31 mouse cellular contexts compared by ENCODE assay signal in the genomic region with DNA sequence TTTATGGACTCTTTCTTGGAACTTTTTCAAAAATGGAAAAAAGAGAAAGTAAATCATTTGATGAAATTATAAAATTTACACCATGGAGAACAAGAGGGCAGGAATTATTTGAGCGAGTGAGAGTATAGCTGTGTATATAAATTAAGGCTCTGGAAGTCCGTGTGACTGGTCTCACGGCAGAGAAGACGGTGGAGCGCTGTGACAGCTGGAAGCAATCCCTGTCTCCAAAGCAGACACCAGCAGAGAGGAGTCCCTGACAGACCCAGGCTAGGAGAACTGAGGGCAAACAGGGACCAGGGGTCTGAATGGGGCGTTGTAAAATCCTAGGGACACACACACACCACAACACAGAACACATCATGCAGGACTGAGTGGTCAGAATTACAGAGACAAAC. TPM values are rescaled to one million over a fixed set of nuclear protein-coding genes. Genes with fewer than 3 reads are reported as not detected.
DNase-seq lines count a peak whose midpoint lies in the region; ATAC-seq and TF ChIP-seq lines count a peak whose summit lies in the region.
"Had no signal": no experiment of that assay in that cellular context is flagged by ENCODE, and none has a peak within 500 bp of the region (broad histone marks: within the 10 kb centered on the region; RNA-seq: fewer than 3 reads in every experiment).

No protein-coding gene starts in this region.

- peaks cover 4% of the 10 kb centered on the region; the same call in 1 of the 2 replicates for H3K36me3 ChIP-seq in intestine, postnatal 0 days (ENCODE audit: control insufficient read depth, insufficient read depth)
- H3K36me3 ChIP-seq in intestine, embryonic 16.5 days (ENCODE audit: control insufficient read depth, insufficient read depth, low read length), result peaks cover 5% of the 10 kb centered on the region; the same call in 1 of the 2 replicates
- H3K36me3 ChIP-seq in lung, embryonic 16.5 days (ENCODE audit: control insufficient read depth, insufficient read depth, low read length), result no peaks in the 10 kb centered on the region; the same call in 1 of the 2 replicates

- H3K4me1 ChIP-seq in intestine, postnatal 0 days (replicated peaks; ENCODE audit: control insufficient read depth, insufficient read depth, low read length), result no peaks in the 10 kb centered on the region
- 0 out of 2 replicates have a peak, but pooled peaks cover 4% of the 10 kb centered on the region for H3K4me1 ChIP-seq in intestine, embryonic 16.5 days (ENCODE audit: control insufficient read depth, insufficient read depth, low read length)
- H3K4me1 ChIP-seq in lung, embryonic 16.5 days (replicated peaks; ENCODE audit: control insufficient read depth, insufficient read depth, low read length), result no peaks in the 10 kb centered on the region
- H3K4me1 ChIP-seq: embryonic facial prominence, embryonic 15.5 days; hindbrain, embryonic 15.5 days; neural tube, embryonic 12.5 days had no signal

- no peak overlapping the region for H3K4me3 ChIP-seq in intestine, postnatal 0 days (ENCODE audit: low read depth, low read length)
- no peak overlapping the region for H3K4me3 ChIP-seq in intestine, embryonic 16.5 days (ENCODE audit: low read length)
- no peak overlapping the region for H3K4me3 ChIP-seq in lung, embryonic 16.5 days (ENCODE audit: low read length)
- H3K4me3 ChIP-seq: embryonic facial prominence, embryonic 15.5 days; forebrain, embryonic 12.5 days; heart, adult 2 months; heart, embryonic 12.5 days; hindbrain, embryonic 15.5 days; myocyte; neural tube, embryonic 12.5 days had no signal

- TF ChIP-seq CTCF in intestine, postnatal 0 days (IDR thresholded peaks at IDR 0.05; ENCODE audit: low read depth), result no peak

- 73% methylated on average over 6 of the region's 6 CpGs for WGBS in intestine, postnatal 0 days
- WGBS in intestine, embryonic 16.5 days, result 58% methylated on average over 6 of the region's 6 CpGs
- 48% methylated on average over 6 of the region's 6 CpGs for WGBS in lung, embryonic 16.5 days

- no peak for ATAC-seq in intestine, postnatal 0 days
- no peak for ATAC-seq in intestine, embryonic 16.5 days
- ATAC-seq in lung, embryonic 16.5 days (ENCODE audit: low read depth), result 0 out of 2 replicates have a peak, but pooled peaks have one; percentile 28
- ATAC-seq: inflammation-experienced regulatory T-cells, adult 6 months had no signal

- H3K4me2 ChIP-seq in intestine, postnatal 0 days (replicated peaks; ENCODE audit: low read depth), result no peak overlapping the region
- no peak overlapping the region for H3K4me2 ChIP-seq in intestine, embryonic 16.5 days (ENCODE audit: low read depth, low read length)
- no peak overlapping the region for H3K4me2 ChIP-seq in lung, embryonic 16.5 days (ENCODE audit: low read depth, low read length)
- H3K4me2 ChIP-seq: embryonic facial prominence, embryonic 15.5 days; forebrain, embryonic 12.5 days; heart, embryonic 12.5 days; hindbrain, embryonic 15.5 days; midbrain, embryonic 11.5 days; neural tube, embryonic 12.5 days had no signal

- no peak overlapping the region for H3K27ac ChIP-seq in intestine, postnatal 0 days (ENCODE audit: low read depth, low read length)
- no peak overlapping the region for H3K27ac ChIP-seq in intestine, embryonic 16.5 days (ENCODE audit: low read length)
- no peak overlapping the region for H3K27ac ChIP-seq in lung, embryonic 16.5 days (ENCODE audit: low read length)
- H3K27ac ChIP-seq: embryonic facial prominence, embryonic 15.5 days; forebrain, embryonic 12.5 days; heart, adult 2 months; hindbrain, embryonic 15.5 days; neural tube, embryonic 12.5 days; stomach, postnatal 0 days had no signal

- no peaks in the 10 kb centered on the region for H3K9me3 ChIP-seq in intestine, postnatal 0 days (ENCODE audit: control insufficient read depth)
- no peaks in the 10 kb centered on the region for H3K9me3 ChIP-seq in intestine, embryonic 16.5 days (ENCODE audit: control insufficient read depth, low read length)
- H3K9me3 ChIP-seq in lung, embryonic 16.5 days (ENCODE audit: control insufficient read depth, low read length), result no peaks in the 10 kb centered on the region
- H3K9me3 ChIP-seq: embryonic facial prominence, embryonic 15.5 days; forebrain, embryonic 12.5 days; heart, embryonic 12.5 days; hindbrain, embryonic 15.5 days; neural tube, embryonic 12.5 days had no signal

- H3K9ac ChIP-seq in intestine, postnatal 0 days (ENCODE audit: low read depth, low read length), result 0 out of 2 replicates have a peak overlapping the region, but pooled peaks have one; percentile 3
- no peak overlapping the region for H3K9ac ChIP-seq in intestine, embryonic 16.5 days (ENCODE audit: low read depth, low read length)
- no peak overlapping the region for H3K9ac ChIP-seq in lung, embryonic 16.5 days (ENCODE audit: low read length)
- H3K9ac ChIP-seq: embryonic facial prominence, embryonic 15.5 days; forebrain, embryonic 12.5 days; forebrain, postnatal 0 days; heart, embryonic 12.5 days; hindbrain, embryonic 15.5 days; neural tube, embryonic 12.5 days had no signal

- DNase-seq in kidney, postnatal 10 days, result peak; percentile 37
- DNase-seq in kidney, adult 11 months, result no peak
- DNase-seq in lung, adult 18-20 months, result no peak
- no peak for DNase-seq in layer of hippocampus, adult 9-10 months (ENCODE audit: low spot score)
- DNase-seq: adrenal gland, postnatal 36 days; cerebellum, adult 18-20 months; cerebellum, postnatal 10 days; forebrain, postnatal 0 days; heart, adult 2 months; heart, postnatal 4 days; layer of hippocampus, adult 9-11 months; lung, postnatal 14 days; right cerebral cortex, postnatal 4 days; thymus, adult 18-20 months; thymus, postnatal 25 days had no signal

- H3K27me3 ChIP-seq in intestine, postnatal 0 days (replicated peaks; ENCODE audit: control insufficient read depth, insufficient read depth, low read length), result no peaks in the 10 kb centered on the region
- no peaks in the 10 kb centered on the region for H3K27me3 ChIP-seq in intestine, embryonic 16.5 days (replicated peaks; ENCODE audit: control insufficient read depth, insufficient read depth, low read length)
- no peaks in the 10 kb centered on the region for H3K27me3 ChIP-seq in lung, embryonic 16.5 days (ENCODE audit: control insufficient read depth, insufficient read depth, low read depth, low read length)
- H3K27me3 ChIP-seq: embryonic facial prominence, embryonic 15.5 days; forebrain, embryonic 12.5 days; heart, embryonic 12.5 days; hindbrain, embryonic 15.5 days; neural tube, embryonic 12.5 days had no signal

RNA-seq across cellular contexts. Expression of gene Cort, which starts 0.5 kb away (rescaled TPM):
- not detected in 2 replicates for polyA plus RNA-seq in intestine, postnatal 0 days (2015; fragmentation: Nextera tagmentation; extraction: Ambion mirVana)
- polyA plus RNA-seq in intestine, embryonic 16.5 days (2015; fragmentation: Nextera tagmentation; extraction: Ambion mirVana), result 0.48 TPM in 1 of 2 replicates, not detected in the other
- 0.44 TPM in 1 of 2 replicates, not detected in the other for polyA plus RNA-seq in lung, embryonic 16.5 days (2015; fragmentation: Nextera tagmentation; extraction: Ambion mirVana)
- polyA plus RNA-seq: heart, adult 2 months; heart, embryonic 12.5 days; heart, postnatal 0 days; limb, embryonic 11.5 days; liver, adult 2 months; liver, embryonic 16.5 days; myocyte; stomach, postnatal 0 days had no signal

RNA-seq across cellular contexts. Expression of gene Cenps, which starts 11.3 kb away (rescaled TPM):
- polyA plus RNA-seq in intestine, postnatal 0 days (2015; fragmentation: Nextera tagmentation; extraction: Ambion mirVana), result 10.6 and 12.1 TPM in 2 replicates
- polyA plus RNA-seq in intestine, embryonic 16.5 days (2015; fragmentation: Nextera tagmentation; extraction: Ambion mirVana), result 16.8 and 20.4 TPM in 2 replicates
- polyA plus RNA-seq in lung, embryonic 16.5 days (2015; fragmentation: Nextera tagmentation; extraction: Ambion mirVana), result 32.7 and 35.5 TPM in 2 replicates

RNA-seq across cellular contexts. Expression of gene Dffa, which starts 22.2 kb away (rescaled TPM):
- 26.9 and 28.2 TPM in 2 replicates for polyA plus RNA-seq in intestine, postnatal 0 days (2015; fragmentation: Nextera tagmentation; extraction: Ambion mirVana)
- 50.5 and 52.2 TPM in 2 replicates for polyA plus RNA-seq in intestine, embryonic 16.5 days (2015; fragmentation: Nextera tagmentation; extraction: Ambion mirVana)
- 33.2 and 33.9 TPM in 2 replicates for polyA plus RNA-seq in lung, embryonic 16.5 days (2015; fragmentation: Nextera tagmentation; extraction: Ambion mirVana)

RNA-seq across cellular contexts. Expression of gene Pex14, which starts 26.4 kb away (rescaled TPM):
- polyA plus RNA-seq in intestine, postnatal 0 days (2015; fragmentation: Nextera tagmentation; extraction: Ambion mirVana), result 48.9 and 56.0 TPM in 2 replicates
- polyA plus RNA-seq in intestine, embryonic 16.5 days (2015; fragmentation: Nextera tagmentation; extraction: Ambion mirVana), result 63.3 and 64.3 TPM in 2 replicates
- polyA plus RNA-seq in lung, embryonic 16.5 days (2015; fragmentation: Nextera tagmentation; extraction: Ambion mirVana), result 47.5 and 48.8 TPM in 2 replicates

RNA-seq across cellular contexts. Expression of gene Pgd, which starts 40.5 kb away (rescaled TPM):
- polyA plus RNA-seq in intestine, postnatal 0 days (2015; fragmentation: Nextera tagmentation; extraction: Ambion mirVana), result 109 and 113 TPM in 2 replicates
- 250 and 255 TPM in 2 replicates for polyA plus RNA-seq in intestine, embryonic 16.5 days (2015; fragmentation: Nextera tagmentation; extraction: Ambion mirVana)
- 108 and 115 TPM in 2 replicates for polyA plus RNA-seq in lung, embryonic 16.5 days (2015; fragmentation: Nextera tagmentation; extraction: Ambion mirVana)
